Mouse (Mus musculus): ENCODE data around the gene Mier3.
"Not testable (repeated sequence)": the region's sequence is repeated elsewhere in the genome, so short reads cannot be mapped to it uniquely, and the experiment has no call there.

The Mier3 gene

GRCm38 (mm10) chr13:111703396-111703795 is 22.6 kb downstream of the Mier3 start:
- DNase-seq (ENCODE audit: low spot score in 2 of 2) = no peak

- not testable (repeated sequence) for DNase-seq (ENCODE audit: low spot score in 2 of 2)
These were observed 23.2 kb downstream of the Mier3 start for GRCm38 (mm10) chr13:111703952-111704351.

GRCm38 (mm10) chr13:111710531-111710930 is 29.8 kb downstream of the Mier3 start:
- no peak for DNase-seq (ENCODE audit: low spot score in 2 of 2)

GRCm38 (mm10) chr13:111719726-111720125 is 38.9 kb downstream of the Mier3 start:
- DNase-seq (ENCODE audit: low spot score in 2 of 2) = no peak

- DNase-seq (ENCODE audit: low spot score in 2 of 2) = no peak
These were observed 44.0 kb downstream of the Mier3 start for GRCm38 (mm10) chr13:111724811-111725164.

- peak; percentile 78 to 86 for DNase-seq (ENCODE audit: low spot score in 2 of 2)
These were observed 44.6 kb downstream of the Mier3 start for GRCm38 (mm10) chr13:111725165-111726077.

GRCm38 (mm10) chr13:111726898-111727297 is 46.1 kb downstream of the Mier3 start:
- DNase-seq (ENCODE audit: low spot score in 2 of 2) = no peak

GRCm38 (mm10) chr13:111741204-111741990 is 60.6 kb downstream of the Mier3 start:
- DNase-seq (ENCODE audit: low spot score in 2 of 2) = no peak

- peak in 1 of 2 experiments; percentile 31 for DNase-seq (ENCODE audit: low spot score in 2 of 2)
These were observed 61.3 kb downstream of the Mier3 start for GRCm38 (mm10) chr13:111741991-111742615.

GRCm38 (mm10) chr13:111744233-111745000 is 63.6 kb downstream of the Mier3 start:
- no peak for DNase-seq (ENCODE audit: low spot score in 2 of 2)

GRCm38 (mm10) chr13:111745216-111745615 is 64.4 kb downstream of the Mier3 start:
- no peak for DNase-seq (ENCODE audit: low spot score in 2 of 2)

- no peak for DNase-seq (ENCODE audit: low spot score in 2 of 2)
These were observed 66.1 kb downstream of the Mier3 start for GRCm38 (mm10) chr13:111746831-111747230.

GRCm38 (mm10) chr13:111748301-111749062 is 67.7 kb downstream of the Mier3 start:
- DNase-seq (ENCODE audit: low spot score in 2 of 2) = no peak

GRCm38 (mm10) chr13:111753321-111753720 is 72.5 kb downstream of the Mier3 start:
- DNase-seq (ENCODE audit: low spot score in 2 of 2) = no peak

GRCm38 (mm10) chr13:111755377-111755776 is 74.6 kb downstream of the Mier3 start:
- DNase-seq (ENCODE audit: low spot score in 2 of 2) = no peak

GRCm38 (mm10) chr13:111755937-111756336 is 75.2 kb downstream of the Mier3 start:
- no peak for DNase-seq (ENCODE audit: low spot score in 2 of 2)

- no peak for DNase-seq (ENCODE audit: low spot score in 2 of 2)
These were observed 76.2 kb downstream of the Mier3 start for GRCm38 (mm10) chr13:111756986-111757385.

- no peak for DNase-seq (ENCODE audit: low spot score in 2 of 2)
These were observed 81.7 kb downstream of the Mier3 start for GRCm38 (mm10) chr13:111762526-111762925.

Data from frontal cortex, postnatal 25 days (tissue).